22 mouse cellular contexts compared by ENCODE assay signal in genomic region chr7:98760126-98760525, GRCm38 (mm10). TPM values are rescaled to one million over a fixed set of nuclear protein-coding genes. Genes with fewer than 3 reads are reported as not detected.
DNase-seq lines count a peak whose midpoint lies in the region; ATAC-seq lines count a peak whose summit lies in the region.
"Had no signal": no experiment of that assay in that cellular context is flagged by ENCODE, and none has a peak within 500 bp of the region (broad histone marks: within the 10 kb centered on the region; RNA-seq: fewer than 3 reads in every experiment).

No protein-coding gene starts in this region.

- DNase-seq in adrenal gland, adult (ENCODE audit: inconsistent age in 2 of 2, low spot score in 1 of 2) = peak; percentile 29 to 55
- DNase-seq in adrenal gland, postnatal 4 days (ENCODE audit: low spot score in 2 of 2) = no peak
- DNase-seq in adrenal gland, postnatal 36 days = peak; percentile 27 to 32
- no peak for DNase-seq in adrenal gland, postnatal 14 days
- peak; percentile 46 for DNase-seq in gastrocnemius, postnatal 25 days
- DNase-seq in gastrocnemius, postnatal 4 days (ENCODE audit: low spot score in 2 of 2) = no peak
- peak; percentile 50 for DNase-seq in skeletal muscle tissue, adult 2 months (ENCODE audit: low read depth, low spot score)
- DNase-seq: B cell, adult 2 months; cerebellum, adult 18-20 months; cerebellum, adult 9-10 months; cerebellum, postnatal 14 days; forebrain, postnatal 0 days; heart, adult 11 months; kidney, adult 2 months had no signal

- no peaks in the 10 kb centered on the region for H3K27me3 ChIP-seq in forebrain, embryonic 13.5 days
- H3K27me3 ChIP-seq: hindbrain, embryonic 12.5 days; hindbrain, embryonic 15.5 days had no signal

- 90% methylated on average over 5 of the region's 5 CpGs for WGBS in forebrain, embryonic 13.5 days

- no peaks in the 10 kb centered on the region for H3K9me3 ChIP-seq in forebrain, embryonic 13.5 days (replicated peaks)
- H3K9me3 ChIP-seq: forebrain, embryonic 10.5 days; G1E; hindbrain, embryonic 12.5 days; hindbrain, embryonic 15.5 days had no signal

- no peaks in the 10 kb centered on the region for H3K36me3 ChIP-seq in forebrain, embryonic 13.5 days (ENCODE audit: poor library complexity, severe bottlenecking)
- H3K36me3 ChIP-seq: forebrain, embryonic 10.5 days; G1E; hindbrain, embryonic 12.5 days; hindbrain, embryonic 15.5 days had no signal

- H3K27ac ChIP-seq in forebrain, embryonic 13.5 days = no peak overlapping the region
- H3K27ac ChIP-seq: forebrain, embryonic 10.5 days; hindbrain, embryonic 12.5 days; hindbrain, embryonic 15.5 days had no signal

- H3K9ac ChIP-seq in forebrain, embryonic 13.5 days = no peak overlapping the region
- H3K9ac ChIP-seq: forebrain, postnatal 0 days; hindbrain, embryonic 12.5 days; hindbrain, embryonic 15.5 days had no signal

- H3K4me3 ChIP-seq in forebrain, embryonic 13.5 days = no peak overlapping the region
- H3K4me3 ChIP-seq: forebrain, embryonic 10.5 days; hindbrain, embryonic 12.5 days; hindbrain, embryonic 15.5 days had no signal

- no peak for ATAC-seq in forebrain, embryonic 13.5 days
- ATAC-seq: forebrain, embryonic 14.5 days; forebrain, postnatal 0 days; intestine, postnatal 0 days had no signal

- no peaks in the 10 kb centered on the region for H3K4me1 ChIP-seq in forebrain, embryonic 13.5 days
- H3K4me1 ChIP-seq: hindbrain, embryonic 15.5 days had no signal

- no peak overlapping the region for H3K4me2 ChIP-seq in forebrain, embryonic 13.5 days
- H3K4me2 ChIP-seq: heart, embryonic 11.5 days; hindbrain, embryonic 12.5 days; hindbrain, embryonic 15.5 days had no signal

RNA-seq across cellular contexts. Expression of gene Thap12, which starts 57.2 kb away (rescaled TPM):
- 10 to 100 TPM; 68.3 to 76.5 TPM for total RNA-seq in adrenal gland, postnatal 4 days (2021)
- total RNA-seq in adrenal gland, postnatal 36 days (2021) = 10 to 100 TPM; 67.2 to 72.9 TPM
- total RNA-seq in adrenal gland, postnatal 14 days (2021) = 62.3 and 63.7 TPM in 2 replicates
- total RNA-seq in gastrocnemius, postnatal 25 days (2021) = 100 to 1,000 TPM in 1 of 2 experiments, 10 to 100 TPM in 1; 80.3 to 106 TPM
- 10 to 100 TPM; 63.2 to 72.8 TPM for total RNA-seq in gastrocnemius, postnatal 4 days (2021)
- 45.1 and 48.7 TPM in 2 replicates for polyA plus RNA-seq in forebrain, embryonic 13.5 days (2015; fragmentation: Nextera tagmentation; extraction: Ambion mirVana)

Comparison
In these comparisons a context has a peak if more than half of its experiments do, and no peak if none do; other contexts are left out.
1. DNase-seq: peak in adrenal gland, adult (2 of 2), adrenal gland, postnatal 36 days (2 of 2), gastrocnemius, postnatal 25 days (single experiment) and skeletal muscle tissue, adult 2 months (single experiment); none in adrenal gland, postnatal 4 days (0 of 2), adrenal gland, postnatal 14 days (single experiment) and gastrocnemius, postnatal 4 days (0 of 2).